ENCODE assay signal across 8 mouse cellular contexts in genomic region chr7:100931926-100932480, GRCm38 (mm10). TPM values are rescaled to one million over a fixed set of nuclear protein-coding genes. Genes with fewer than 3 reads are reported as not detected.
DNase-seq lines count a peak whose midpoint lies in the region; ATAC-seq and TF ChIP-seq lines count a peak whose summit lies in the region.

Gene Arhgef17 (minus strand): TSS chr7:100932107.

- no peaks in the 10 kb centered on the region for H3K36me3 ChIP-seq in intestine, embryonic 16.5 days (ENCODE audit: control insufficient read depth, insufficient read depth, low read length)
- no peaks in the 10 kb centered on the region for H3K36me3 ChIP-seq in liver, embryonic 16.5 days (ENCODE audit: control insufficient read depth, insufficient read depth)

- WGBS in intestine, embryonic 16.5 days = 1% methylated on average over 35 of the region's 35 CpGs
- WGBS in liver, embryonic 16.5 days (ENCODE audit: insufficient replicate concordance) = under 1% methylated on average over 35 of the region's 35 CpGs

- peak within 1 kb of the TSS; percentile 89 for H3K9ac ChIP-seq in intestine, embryonic 16.5 days (ENCODE audit: low read depth, low read length)
- H3K9ac ChIP-seq in liver, embryonic 16.5 days (ENCODE audit: low read depth, low read length) = peak within 1 kb of the TSS; percentile 32; the same call in 1 of the 2 replicates

- peak; percentile 66 for DNase-seq in ovary, adult 18-20 months (ENCODE audit: low spot score)
- DNase-seq in ovary, postnatal 10 days (ENCODE audit: low spot score) = no peak
- DNase-seq in retina, postnatal 1 day = peak; percentile 89
- no peak for DNase-seq in right cerebral cortex, adult 18-20 months

- H3K9me3 ChIP-seq in intestine, embryonic 16.5 days (ENCODE audit: control insufficient read depth, low read length) = no peaks in the 10 kb centered on the region
- H3K9me3 ChIP-seq in liver, embryonic 16.5 days (replicated peaks; ENCODE audit: control insufficient read depth, low read length) = no peaks in the 10 kb centered on the region

- H3K4me1 ChIP-seq in cortical plate, adult 2 months (ENCODE audit: control insufficient read depth, insufficient read depth, low read length) = no peaks in the 10 kb centered on the region
- peaks cover 38% of the 10 kb centered on the region for H3K4me1 ChIP-seq in intestine, embryonic 16.5 days (ENCODE audit: control insufficient read depth, insufficient read depth, low read length)
- peaks cover 6% of the 10 kb centered on the region; the same call in 1 of the 2 replicates for H3K4me1 ChIP-seq in liver, embryonic 16.5 days (ENCODE audit: control insufficient read depth, low read depth, low read length)

- H3K27me3 ChIP-seq in intestine, embryonic 16.5 days (replicated peaks; ENCODE audit: control insufficient read depth, insufficient read depth, low read length) = no peaks in the 10 kb centered on the region
- peaks cover 44% of the 10 kb centered on the region for H3K27me3 ChIP-seq in liver, embryonic 16.5 days (ENCODE audit: control insufficient read depth, insufficient read depth, low read depth, low read length)

- no peak for TF ChIP-seq CTCF in cortical plate, adult 2 months (IDR thresholded peaks at IDR 0.05; ENCODE audit: extremely low read depth, insufficient read depth, low read length)

- peak within 1 kb of the TSS; percentile 87 for H3K4me2 ChIP-seq in intestine, embryonic 16.5 days (ENCODE audit: low read depth, low read length)
- peak within 1 kb of the TSS; percentile 69 for H3K4me2 ChIP-seq in liver, embryonic 16.5 days (ENCODE audit: low read depth, low read length)

- H3K4me3 ChIP-seq in cortical plate, adult 2 months (ENCODE audit: insufficient read depth, low read length) = peak within 1 kb of the TSS; percentile 30
- H3K4me3 ChIP-seq in intestine, embryonic 16.5 days (ENCODE audit: low read length) = peak within 1 kb of the TSS; percentile 74
- H3K4me3 ChIP-seq in liver, embryonic 16.5 days (ENCODE audit: low read depth, low read length) = peak within 1 kb of the TSS; percentile 58

- ATAC-seq in granulocyte monocyte progenitor cell, adult 5-6 weeks (replicated peaks; ENCODE audit: poor library complexity, severe bottlenecking) = 0 out of 2 replicates have a peak, but pooled peaks have one; percentile 8
- peak; percentile 72 for ATAC-seq in intestine, embryonic 16.5 days
- peak; percentile 49 for ATAC-seq in liver, embryonic 16.5 days (ENCODE audit: low read depth)

- H3K27ac ChIP-seq in cortical plate, adult 2 months (ENCODE audit: insufficient read depth, low read length) = peak within 1 kb of the TSS; percentile 68
- H3K27ac ChIP-seq in intestine, embryonic 16.5 days (ENCODE audit: low read length) = peak within 1 kb of the TSS; percentile 98
- peak within 1 kb of the TSS; percentile 41 for H3K27ac ChIP-seq in liver, embryonic 16.5 days (ENCODE audit: low read length)

- TF ChIP-seq POLR2A in cortical plate, adult 2 months (IDR thresholded peaks at IDR 0.05; ENCODE audit: extremely low read depth, insufficient read depth, low read length) = 0 out of 2 replicates have a peak, but pooled peaks have one; percentile 55

RNA-seq across cellular contexts. Expression of gene Arhgef17, which starts in this region (rescaled TPM):
- polyA plus RNA-seq in cortical plate, adult 2 months (2012; rRNA removed) = 89.2 and 91.3 TPM in 2 replicates
- 0.30 TPM in 1 of 2 replicates, not detected in the other for total RNA-seq in granulocyte monocyte progenitor cell, adult 5-6 weeks (2014; fragmentation: Nextera tagmentation)
- total RNA-seq in granulocyte monocyte progenitor cell, adult 5-6 weeks (2017) = not detected in 2 replicates
- 4.1 and 4.6 TPM in 2 replicates for polyA plus RNA-seq in intestine, embryonic 16.5 days (2015; fragmentation: Nextera tagmentation; extraction: Ambion mirVana)
- polyA plus RNA-seq in liver, embryonic 16.5 days (2015; fragmentation: Nextera tagmentation; extraction: Ambion mirVana) = 0.57 and 0.87 TPM in 2 replicates

Comparison
In these comparisons a context has a peak if more than half of its experiments do, and no peak if none do; other contexts are left out.
1. RNA of gene Arhgef17 (polyA plus RNA-seq): 89.2 to 91.3 TPM in cortical plate, adult 2 months; 4.1 to 4.6 TPM in intestine, embryonic 16.5 days and 0.57 to 0.87 TPM in liver, embryonic 16.5 days; every median in the first group is over 10 times any median in the second.
2. DNase-seq: peak in ovary, adult 18-20 months (single experiment) and retina, postnatal 1 day (single experiment); none in ovary, postnatal 10 days (single experiment) and right cerebral cortex, adult 18-20 months (single experiment).
3. Peak in ATAC-seq in granulocyte monocyte progenitor cell, adult 5-6 weeks; RNA of the gene not detected or under 1 TPM.
4. Peak in ATAC-seq, H3K4me3 ChIP-seq, H3K27ac ChIP-seq, H3K9ac ChIP-seq and H3K4me2 ChIP-seq in liver, embryonic 16.5 days; RNA of the gene not detected or under 1 TPM.
5. H3K27ac ChIP-seq: peak in every context shown above with its lines; median percentile 98 in intestine, embryonic 16.5 days; 68 in cortical plate, adult 2 months; 41 in liver, embryonic 16.5 days.
6. ATAC-seq: peak in every context shown above with its lines; median percentile 72 in intestine, embryonic 16.5 days; 49 in liver, embryonic 16.5 days; 8 in granulocyte monocyte progenitor cell, adult 5-6 weeks.
7. Peak in every context shown above with its lines, with median percentiles within 50 percentile points of each other: H3K4me3 ChIP-seq.